Mouse (Mus musculus) small intestine, adult 2 months (tissue): Measurements from ENCODE around the gene Mtr. TPM values are rescaled to one million over a fixed set of nuclear protein-coding genes. Genes with fewer than 3 reads are reported as not detected.
A peak's percentile ranks its signal among the peaks of the same experiment; 100 is the strongest.

Source experiments
- H3K27ac ChIP-seq: fragments of 200-500 bp; 2 replicates; pipeline ENCODE4 v1.5.1; 2012; ENCODE audit warnings: low read depth, low read length, control low read depth, inconsistent platforms; ENCODE audit not compliant: insufficient read depth
- H3K27me3 ChIP-seq: fragments of 200-500 bp; 2 replicates; pipeline ENCODE4 v1.6.1; 2012; ENCODE audit warnings: mild to moderate bottlenecking, moderate library complexity, low read length, inconsistent platforms; ENCODE audit not compliant: control insufficient read depth, insufficient read depth
- H3K36me3 ChIP-seq: fragments of 200-500 bp; 2 replicates; pipeline ENCODE4 v1.6.1; 2012; ENCODE audit warnings: mild to moderate bottlenecking, low read length, control low read depth, inconsistent platforms; ENCODE audit not compliant: control insufficient read depth, insufficient read depth
- H3K4me1 ChIP-seq: fragments of 200-500 bp; 2 replicates; pipeline ENCODE4 v1.6.1; 2012; ENCODE audit warnings: low read length, inconsistent platforms, mixed read lengths; ENCODE audit not compliant: control insufficient read depth, insufficient read depth, insufficient read length
- H3K4me3 ChIP-seq: fragments of 200-500 bp; 2 replicates; pipeline ENCODE4 v1.5.1; 2012; ENCODE audit warnings: low read depth, mild to moderate bottlenecking, control low read depth, inconsistent platforms, low read length, moderate library complexity
- CTCF ChIP-seq: fragments of 200-500 bp; IDR thresholded peaks from 2 replicates; pipeline ENCODE4 v1.5.1; 2012; ENCODE audit warnings: low read depth, mild to moderate bottlenecking, control low read depth, inconsistent platforms, low read length, moderate library complexity, mixed read lengths; ENCODE audit not compliant: insufficient replicate concordance, insufficient read length; ENCODE audit errors: extremely low read depth
- POLR2A ChIP-seq: fragments of 200-500 bp; IDR thresholded peaks from 2 replicates; pipeline ENCODE4 v1.6.1; 2012; ENCODE audit warnings: low read depth, mild to moderate bottlenecking, control low read depth, inconsistent platforms, low read length, moderate library complexity
- WGBS: fragments of 180-500 bp; shearing (Covaris S2); methylation state at CpG from one replicate; pipeline ENCODE4 v1.1.7; 2018; 5-methylcytosine and 5-hydroxymethylcytosine counted together
- polyA plus RNA-seq: library from polyadenylated mRNA; depleted of rRNA; stranded (reverse); fragments of >200 nt; gene quantifications from 2 replicates; pipeline ENCODE4 v1.2.3, GENCODE M21; 2012

The Mtr gene
- polyA plus RNA-seq, 1 experiment = 2.0 TPM

DNA sequence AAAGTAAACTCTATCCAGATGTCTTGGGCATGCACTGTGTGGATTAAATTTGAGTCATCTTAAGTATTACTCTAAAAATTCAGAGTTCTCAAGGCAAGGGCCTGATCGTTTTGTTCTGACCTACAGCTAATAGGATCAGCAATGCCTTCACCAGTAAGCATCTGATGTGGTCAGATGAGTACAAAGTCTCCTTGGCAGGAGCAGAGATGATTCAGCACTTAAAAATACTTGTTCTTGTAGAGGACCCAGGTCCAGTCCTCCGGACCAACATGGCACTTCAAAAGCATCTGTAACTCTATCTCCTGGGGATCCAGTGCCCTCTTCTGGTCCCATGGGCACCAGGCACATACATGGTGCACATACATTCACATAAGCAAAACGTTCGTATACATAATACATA, 25.8 kb downstream of the Mtr start:
- Histone ChIP-seq H3K27ac (no peak overlapping the region), H3K4me3 (no peak overlapping the region), H3K4me1 (no peaks in the 10 kb centered on the region), H3K36me3 (peaks cover 7% of the 10 kb centered on the region), H3K27me3 (no peaks in the 10 kb centered on the region)
- TF ChIP-seq POLR2A (no peak), CTCF (no peak)
- 86% methylated on average over 4 of the region's 4 CpGs for WGBS

- H3K27ac ChIP-seq = no peak overlapping the region
- no peak for TF ChIP-seq POLR2A
- TF ChIP-seq CTCF = no peak
Measured at GRCm38 (mm10) chr13:12228248-12228647, 29.7 kb downstream of the Mtr start.

DNA sequence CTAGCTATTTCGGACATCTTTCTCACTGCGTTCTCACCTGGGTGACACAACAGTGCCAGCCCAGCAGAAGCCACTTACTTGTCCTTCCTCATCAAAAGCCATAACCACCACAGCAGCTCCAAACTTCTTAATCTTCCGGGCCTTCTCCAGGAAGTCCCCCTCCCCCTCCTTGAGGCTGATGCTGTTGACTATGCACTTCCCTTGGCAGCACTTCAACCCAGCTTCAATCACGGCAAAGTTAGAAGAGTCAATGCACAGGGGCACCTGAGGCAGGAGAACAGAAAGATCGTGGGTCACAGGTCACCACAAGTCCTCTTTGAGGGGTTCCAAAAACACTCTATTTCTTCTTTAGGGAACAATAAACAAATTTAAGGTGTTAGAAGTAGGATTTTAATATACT, 30.3 kb downstream of the Mtr start:
- TF ChIP-seq POLR2A = no peak
- no peak for TF ChIP-seq CTCF
- no peaks in the 10 kb centered on the region for H3K4me1 ChIP-seq
- no peak overlapping the region for H3K27ac ChIP-seq
- H3K4me3 ChIP-seq = no peak overlapping the region
- peaks cover 12% of the 10 kb centered on the region for H3K36me3 ChIP-seq
- WGBS = 66% methylated on average over 5 of the region's 5 CpGs
- no peaks in the 10 kb centered on the region for H3K27me3 ChIP-seq

More at GRCm38 (mm10) chr13:12228248-12228647, 29.7 kb downstream of the Mtr start:
- H3K36me3 ChIP-seq = peaks cover 12% of the 10 kb centered on the region
- no peaks in the 10 kb centered on the region for H3K27me3 ChIP-seq
- WGBS = 87% methylated on average over 4 of the region's 4 CpGs
- H3K4me1 ChIP-seq = no peaks in the 10 kb centered on the region
- no peak overlapping the region for H3K4me3 ChIP-seq

GRCm38 (mm10) chr13:12218603-12219002, 39.3 kb downstream of the Mtr start:
- no peak overlapping the region for H3K27ac ChIP-seq
- H3K27me3 ChIP-seq = no peaks in the 10 kb centered on the region
- peaks cover 17% of the 10 kb centered on the region for H3K36me3 ChIP-seq
- no peak overlapping the region for H3K4me3 ChIP-seq
- TF ChIP-seq POLR2A (no peak), CTCF (no peak)
- H3K4me1 ChIP-seq = no peaks in the 10 kb centered on the region
- 92% methylated on average over 14 of the region's 14 CpGs for WGBS

DNA sequence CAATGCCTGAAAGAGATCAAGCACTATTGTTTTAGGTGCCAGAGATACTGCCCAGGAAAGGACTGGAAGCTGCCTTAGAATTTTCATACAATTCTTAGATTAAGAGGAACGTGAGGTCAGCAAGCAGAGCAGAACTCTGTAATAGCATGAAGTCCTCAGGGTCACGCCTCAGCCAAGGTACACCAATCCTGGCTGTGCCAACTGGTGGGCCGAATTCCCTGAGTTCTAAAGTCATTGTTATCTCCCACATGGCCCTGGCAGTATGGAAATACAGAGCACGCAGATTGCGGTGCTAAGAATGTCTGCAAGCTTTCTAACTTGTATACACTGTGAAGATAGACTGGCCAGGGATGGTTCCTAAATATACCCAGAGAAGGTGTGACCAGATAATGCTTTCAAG, 43.0 kb downstream of the Mtr start:
- 86% methylated on average over 5 of the region's 5 CpGs for WGBS
- H3K4me1 ChIP-seq = no peaks in the 10 kb centered on the region
- TF ChIP-seq CTCF = no peak
- no peak for TF ChIP-seq POLR2A
- no peaks in the 10 kb centered on the region for H3K27me3 ChIP-seq
- H3K4me3 ChIP-seq = no peak overlapping the region
- no peak overlapping the region for H3K27ac ChIP-seq
- H3K36me3 ChIP-seq = peaks cover 10% of the 10 kb centered on the region

GRCm38 (mm10) chr13:12211058-12211457, 46.9 kb downstream of the Mtr start:
- Histone ChIP-seq H3K36me3 (peaks cover 4% of the 10 kb centered on the region; the same call in 1 of the 2 replicates), H3K27me3 (no peaks in the 10 kb centered on the region), H3K27ac (no peak overlapping the region), H3K4me1 (no peaks in the 10 kb centered on the region), H3K4me3 (no peak overlapping the region)
- no peak for TF ChIP-seq POLR2A
- TF ChIP-seq CTCF = no peak
- WGBS = 73% methylated on average over 2 of the region's 2 CpGs

GRCm38 (mm10) chr13:12210023-12210762, 47.7 kb downstream of the Mtr start:
- Histone ChIP-seq H3K4me3 (no peak overlapping the region), H3K27me3 (no peaks in the 10 kb centered on the region), H3K36me3 (peaks cover 4% of the 10 kb centered on the region; the same call in 1 of the 2 replicates), H3K27ac (no peak overlapping the region), H3K4me1 (no peaks in the 10 kb centered on the region)
- no peak for TF ChIP-seq POLR2A
- TF ChIP-seq CTCF = peak; percentile 36; the same call in 1 of the 2 replicates
- WGBS = 82% methylated on average over 10 of the region's 10 CpGs
